24 mouse cellular contexts compared by ENCODE assay signal in genomic region chr11:70674501-70674900, GRCm38 (mm10). TPM values are rescaled to one million over a fixed set of nuclear protein-coding genes. Genes with fewer than 3 reads are reported as not detected.
DNase-seq lines count a peak whose midpoint lies in the region; ATAC-seq lines count a peak whose summit lies in the region.
"Had no signal": no experiment of that assay in that cellular context is flagged by ENCODE, and none has a peak within 500 bp of the region (broad histone marks: within the 10 kb centered on the region; RNA-seq: fewer than 3 reads in every experiment).

No protein-coding gene starts in this region.

- H3K36me3 ChIP-seq in hindbrain, embryonic 10.5 days, result peaks cover 63% of the 10 kb centered on the region
- peaks cover 74% of the 10 kb centered on the region for H3K36me3 ChIP-seq in hindbrain, embryonic 14.5 days (replicated peaks; ENCODE audit: control insufficient read depth, insufficient read depth)

- no peak overlapping the region for H3K4me3 ChIP-seq in hindbrain, embryonic 10.5 days
- H3K4me3 ChIP-seq in hindbrain, embryonic 14.5 days (replicated peaks; ENCODE audit: low read length), result no peak overlapping the region
- H3K4me3 ChIP-seq: embryonic facial prominence, embryonic 15.5 days; hindbrain, embryonic 13.5 days; midbrain, embryonic 15.5 days; myocyte had no signal

- WGBS in hindbrain, embryonic 10.5 days, result 65% methylated on average over 11 of the region's 11 CpGs
- WGBS in hindbrain, embryonic 14.5 days, result 71% methylated on average over 11 of the region's 11 CpGs

- H3K4me1 ChIP-seq in hindbrain, embryonic 10.5 days (replicated peaks), result peaks cover 37% of the 10 kb centered on the region
- H3K4me1 ChIP-seq in hindbrain, embryonic 14.5 days (replicated peaks; ENCODE audit: control insufficient read depth, insufficient read depth, low read length), result peaks cover 14% of the 10 kb centered on the region

- no peak overlapping the region for H3K9ac ChIP-seq in hindbrain, embryonic 14.5 days
- H3K9ac ChIP-seq: embryonic facial prominence, embryonic 15.5 days; liver, embryonic 14.5 days; lung, embryonic 14.5 days; midbrain, embryonic 15.5 days had no signal

- DNase-seq in cerebellum, adult 9-11 months, result peak; percentile 38
- no peak for DNase-seq in cerebellum, adult 11 months
- no peak for DNase-seq in hindbrain, embryonic 10.5 days (ENCODE audit: low spot score)
- DNase-seq in hindbrain, embryonic 14.5 days (ENCODE audit: low spot score), result no peak
- DNase-seq in ZHBTc4 (ENCODE audit: low read depth, low spot score), result peak; percentile 43
- no peak for DNase-seq in kidney, postnatal 10 days
- DNase-seq: cerebellum, adult 11-12 months; cerebellum, postnatal 14 days; gastrocnemius, postnatal 36 days; heart, postnatal 14 days; kidney, adult 9 months; lung, embryonic 14.5 days; right cerebral cortex, adult 18-20 months; right cerebral cortex, postnatal 4 days; thymus, postnatal 25 days had no signal

- no peaks in the 10 kb centered on the region for H3K27me3 ChIP-seq in hindbrain, embryonic 10.5 days (ENCODE audit: insufficient read depth, poor library complexity, severe bottlenecking)
- no peaks in the 10 kb centered on the region for H3K27me3 ChIP-seq in hindbrain, embryonic 14.5 days (ENCODE audit: control insufficient read depth, insufficient read depth, low read length)
- H3K27me3 ChIP-seq: embryonic facial prominence, embryonic 15.5 days; hindbrain, embryonic 13.5 days; midbrain, embryonic 15.5 days had no signal

- H3K9me3 ChIP-seq in hindbrain, embryonic 10.5 days, result no peaks in the 10 kb centered on the region
- H3K9me3 ChIP-seq in hindbrain, embryonic 14.5 days (ENCODE audit: control insufficient read depth, low read length), result no peaks in the 10 kb centered on the region
- H3K9me3 ChIP-seq: embryonic facial prominence, embryonic 15.5 days; hindbrain, embryonic 13.5 days; midbrain, embryonic 15.5 days had no signal

- no peak overlapping the region for H3K4me2 ChIP-seq in hindbrain, embryonic 14.5 days (replicated peaks)
- H3K4me2 ChIP-seq: embryonic facial prominence, embryonic 15.5 days; heart, embryonic 11.5 days; hindbrain, embryonic 13.5 days; lung, embryonic 14.5 days; midbrain, embryonic 15.5 days had no signal

- H3K27ac ChIP-seq in hindbrain, embryonic 10.5 days, result 0 out of 2 replicates have a peak overlapping the region, but pooled peaks have one; percentile 30
- no peak overlapping the region for H3K27ac ChIP-seq in hindbrain, embryonic 14.5 days
- H3K27ac ChIP-seq: embryonic facial prominence, embryonic 15.5 days; hindbrain, embryonic 13.5 days; liver, embryonic 14.5 days; midbrain, embryonic 15.5 days had no signal

- no peak for ATAC-seq in hindbrain, embryonic 14.5 days (ENCODE audit: low FRiP score)
- ATAC-seq in megakaryocyte progenitor cell, adult 5-6 weeks (replicated peaks; ENCODE audit: poor library complexity), result peak; percentile 32; the same call in 1 of the 2 replicates
- ATAC-seq: forebrain, embryonic 16.5 days; inflammation-experienced regulatory T-cells, adult 6 months; midbrain, embryonic 15.5 days had no signal

RNA-seq across cellular contexts. Expression of gene Spag7, which starts 5.3 kb away (rescaled TPM):
- polyA plus RNA-seq in hindbrain, embryonic 10.5 days (2016; fragmentation: Nextera tagmentation; extraction: Ambion mirVana), result 185 and 191 TPM in 2 replicates
- 94.8 and 115 TPM in 2 replicates for polyA plus RNA-seq in hindbrain, embryonic 14.5 days (2014; fragmentation: Nextera tagmentation; extraction: Ambion mirVana)
- total RNA-seq in megakaryocyte progenitor cell, adult 5-6 weeks (2015), result 102 and 109 TPM in 2 replicates
- total RNA-seq in megakaryocyte progenitor cell, adult 5-6 weeks (2017), result 68.6 and 71.8 TPM in 2 replicates

RNA-seq across cellular contexts. Expression of gene Camta2, which starts 13.4 kb away (rescaled TPM):
- polyA plus RNA-seq in hindbrain, embryonic 10.5 days (2016; fragmentation: Nextera tagmentation; extraction: Ambion mirVana), result 10.8 and 11.8 TPM in 2 replicates
- polyA plus RNA-seq in hindbrain, embryonic 14.5 days (2014; fragmentation: Nextera tagmentation; extraction: Ambion mirVana), result 24.2 and 26.1 TPM in 2 replicates
- 9.1 and 9.2 TPM in 2 replicates for total RNA-seq in megakaryocyte progenitor cell, adult 5-6 weeks (2015)
- 2.0 and 5.1 TPM in 2 replicates for total RNA-seq in megakaryocyte progenitor cell, adult 5-6 weeks (2017)

RNA-seq across cellular contexts. Expression of gene Eno3, which starts 17.5 kb away (rescaled TPM):
- polyA plus RNA-seq in hindbrain, embryonic 10.5 days (2016; fragmentation: Nextera tagmentation; extraction: Ambion mirVana), result 39.3 and 53.3 TPM in 2 replicates
- 6.4 and 7.8 TPM in 2 replicates for polyA plus RNA-seq in hindbrain, embryonic 14.5 days (2014; fragmentation: Nextera tagmentation; extraction: Ambion mirVana)
- total RNA-seq in megakaryocyte progenitor cell, adult 5-6 weeks (2015), result 4.1 and 6.2 TPM in 2 replicates
- 7.2 and 9.5 TPM in 2 replicates for total RNA-seq in megakaryocyte progenitor cell, adult 5-6 weeks (2017)

RNA-seq across cellular contexts. Expression of gene Pfn1, which starts 20.1 kb away (rescaled TPM):
- polyA plus RNA-seq in hindbrain, embryonic 10.5 days (2016; fragmentation: Nextera tagmentation; extraction: Ambion mirVana), result 1,872 and 1,874 TPM in 2 replicates
- polyA plus RNA-seq in hindbrain, embryonic 14.5 days (2014; fragmentation: Nextera tagmentation; extraction: Ambion mirVana), result 662 and 703 TPM in 2 replicates
- total RNA-seq in megakaryocyte progenitor cell, adult 5-6 weeks (2015), result 1,057 and 1,218 TPM in 2 replicates
- 491 and 574 TPM in 2 replicates for total RNA-seq in megakaryocyte progenitor cell, adult 5-6 weeks (2017)

RNA-seq across cellular contexts. Expression of gene Inca1, which starts 25.5 kb away (rescaled TPM):
- polyA plus RNA-seq in hindbrain, embryonic 10.5 days (2016; fragmentation: Nextera tagmentation; extraction: Ambion mirVana), result 0.90 and 1.1 TPM in 2 replicates
- 1.4 and 1.9 TPM in 2 replicates for polyA plus RNA-seq in hindbrain, embryonic 14.5 days (2014; fragmentation: Nextera tagmentation; extraction: Ambion mirVana)
- total RNA-seq in megakaryocyte progenitor cell, adult 5-6 weeks (2015), result 0.20 TPM in 1 of 2 replicates, not detected in the other
- total RNA-seq in megakaryocyte progenitor cell, adult 5-6 weeks (2017), result 0.50 TPM in 1 of 2 replicates, not detected in the other

Comparison
In these comparisons a context has a peak if more than half of its experiments do, and no peak if none do; other contexts are left out.
1. DNase-seq: peak in cerebellum, adult 9-11 months (single experiment) and ZHBTc4 (single experiment); none in cerebellum, adult 11 months (single experiment), hindbrain, embryonic 10.5 days (single experiment), hindbrain, embryonic 14.5 days (single experiment) and kidney, postnatal 10 days (single experiment).